Mouse (Mus musculus) hindbrain, embryonic 10.5 days (tissue): Measurements from ENCODE around the gene Smim26. TPM values are rescaled to one million over a fixed set of nuclear protein-coding genes. Genes with fewer than 3 reads are reported as not detected.
"Not testable (repeated sequence)": the region's sequence is repeated elsewhere in the genome, so short reads cannot be mapped to it uniquely, and the experiment has no call there.

Experiments used
- DNase-seq: peaks from one replicate; pipeline ENCODE4 v3.0.0-alpha.2; 2017; ENCODE audit warnings: low spot score
- H3K27ac ChIP-seq: fragments of 300-500 bp; sonication (generic); 2 replicates; pipeline ENCODE4 v1.5.1; 2016; ENCODE audit warnings: mild to moderate bottlenecking, moderate library complexity
- H3K27me3 ChIP-seq: fragments of 300-500 bp; sonication (generic); 2 replicates; pipeline ENCODE4 v1.6.1; 2016; ENCODE audit warnings: mild to moderate bottlenecking; ENCODE audit not compliant: poor library complexity, insufficient read depth, severe bottlenecking
- H3K36me3 ChIP-seq: fragments of 300-500 bp; sonication (generic); 2 replicates; pipeline ENCODE4 v1.6.1; 2016; ENCODE audit warnings: mild to moderate bottlenecking, moderate library complexity
- H3K4me1 ChIP-seq: fragments of 300-500 bp; sonication (generic); replicated peaks from 2 replicates; pipeline ENCODE4 v1.6.1; 2016; ENCODE audit warnings: mild to moderate bottlenecking
- H3K4me3 ChIP-seq: fragments of 300-500 bp; sonication (generic); 2 replicates; pipeline ENCODE4 v1.5.1; 2016; ENCODE audit warnings: mild to moderate bottlenecking, moderate library complexity
- H3K9me3 ChIP-seq: fragments of 300-500 bp; sonication (generic); 2 replicates; pipeline ENCODE4 v1.6.1; 2016; ENCODE audit warnings: mild to moderate bottlenecking, moderate library complexity
- WGBS: fragments of 180-500 bp; shearing (Covaris S2); methylation state at CpG from one replicate; pipeline ENCODE4 v1.1.7; 2016; 5-methylcytosine and 5-hydroxymethylcytosine counted together
- polyA plus RNA-seq: library from polyadenylated mRNA; unstranded; fragments of >200 nt; fragmentation: Nextera tagmentation; extraction: Ambion mirVana; gene quantifications from 2 replicates; pipeline ENCODE4 v1.2.1, GENCODE M21; 2016

Smim26 gene
- polyA plus RNA-seq = 26.0 and 40.1 TPM in 2 replicates

DNA sequence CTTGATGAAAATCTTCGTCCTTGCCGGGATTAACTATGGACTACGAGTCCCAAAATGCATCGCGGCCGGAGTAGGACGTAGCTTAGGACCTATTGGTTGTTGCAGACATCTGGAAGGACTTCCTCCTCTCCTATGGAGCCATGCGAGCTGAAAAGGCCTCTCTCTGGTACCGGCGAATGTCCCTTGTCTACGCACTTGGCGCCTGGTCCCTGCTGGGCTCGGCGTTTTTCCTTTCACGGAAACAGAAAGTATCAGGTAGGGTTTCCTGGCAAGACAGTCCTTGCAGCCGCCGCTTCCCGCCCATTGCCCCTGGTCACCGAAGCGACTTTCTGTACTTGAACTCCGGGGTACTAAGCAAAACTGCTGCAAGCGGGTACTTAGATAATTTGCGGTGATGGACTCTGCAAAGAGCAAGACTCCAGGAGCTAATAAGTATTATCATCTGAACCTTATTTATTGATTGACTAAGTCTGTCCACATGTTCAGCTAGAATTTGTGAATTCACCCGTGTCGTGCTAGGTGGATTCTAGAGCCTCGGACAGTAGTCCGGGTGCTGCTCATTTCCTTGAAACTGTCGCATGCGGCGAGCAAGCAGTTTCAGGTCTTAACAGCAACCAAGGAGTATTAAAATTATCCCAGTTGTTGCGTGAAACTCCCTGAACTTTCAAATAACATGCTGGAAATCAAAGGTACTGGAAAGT, at the start of gene Smim26:
TSS of gene Smim26 (plus strand) at position 104 of the 701 bp plus-strand sequence.
- peak within 1 kb of the TSS; percentile 82 for H3K27ac ChIP-seq
- H3K36me3 ChIP-seq = peaks cover 30% of the 10 kb centered on the region
- 4% methylated on average over 31 of the region's 31 CpGs for WGBS
- H3K4me1 ChIP-seq = peaks cover 8% of the 10 kb centered on the region
- peak within 1 kb of the TSS; percentile 70 for H3K4me3 ChIP-seq
- H3K27me3 ChIP-seq = no peaks in the 10 kb centered on the region
- peak; percentile 79 for DNase-seq
- H3K9me3 ChIP-seq = no peaks in the 10 kb centered on the region

DNA sequence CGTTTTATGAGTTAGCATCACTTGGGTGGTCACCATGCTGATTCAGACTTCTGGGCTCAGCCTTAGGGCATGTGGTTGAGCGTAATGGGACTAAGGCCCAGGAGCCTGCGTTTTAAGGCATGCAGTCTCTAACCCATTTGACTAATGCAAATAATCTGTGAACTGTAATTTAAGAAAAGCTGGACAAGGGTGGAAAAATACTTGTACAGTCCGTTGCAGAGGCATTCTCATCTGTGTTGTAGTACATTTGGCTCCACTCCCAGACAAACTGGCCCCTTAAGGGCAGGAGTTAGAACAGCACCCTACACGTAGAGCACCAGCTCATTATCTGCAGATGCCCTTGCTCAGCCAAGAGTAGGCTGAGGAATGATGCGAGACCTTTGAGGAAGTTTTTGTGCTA, 49.2 kb upstream of the Smim26 start:
- Histone ChIP-seq H3K9me3 (no peaks in the 10 kb centered on the region), H3K27ac (no peak overlapping the region), H3K4me3 (no peak overlapping the region), H3K36me3 (peaks cover 80% of the 10 kb centered on the region), H3K4me1 (no peaks in the 10 kb centered on the region; the same call in 1 of the 2 replicates), H3K27me3 (no peaks in the 10 kb centered on the region)
- WGBS = 89% methylated on average over 6 of the region's 6 CpGs
- no peak for DNase-seq

DNA sequence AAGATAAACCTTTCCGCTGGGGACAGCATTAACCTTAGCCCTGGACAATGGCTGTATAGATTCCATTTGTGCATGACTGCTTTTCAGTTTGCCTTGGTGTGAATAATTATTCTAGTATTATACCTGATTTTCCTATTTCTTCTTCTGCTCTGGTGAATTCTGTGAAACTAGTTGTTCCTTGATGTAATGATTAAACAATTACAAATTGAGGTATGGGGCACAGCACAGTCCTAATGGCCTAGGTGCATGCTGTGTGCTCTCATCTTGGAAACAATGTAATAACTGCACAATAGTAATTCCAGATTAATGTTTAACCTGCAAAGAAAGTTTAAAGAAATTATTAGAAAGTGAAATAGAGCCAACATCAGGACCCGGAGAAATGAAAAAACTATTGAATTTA, 48.8 kb upstream of the Smim26 start:
- DNase-seq = no peak
- Histone ChIP-seq H3K4me1 (no peaks in the 10 kb centered on the region; the same call in 1 of the 2 replicates), H3K4me3 (no peak overlapping the region), H3K27me3 (no peaks in the 10 kb centered on the region), H3K36me3 (peaks cover 76% of the 10 kb centered on the region), H3K9me3 (no peaks in the 10 kb centered on the region), H3K27ac (no peak overlapping the region)
- 94% methylated on average over 2 of the region's 2 CpGs for WGBS

DNA sequence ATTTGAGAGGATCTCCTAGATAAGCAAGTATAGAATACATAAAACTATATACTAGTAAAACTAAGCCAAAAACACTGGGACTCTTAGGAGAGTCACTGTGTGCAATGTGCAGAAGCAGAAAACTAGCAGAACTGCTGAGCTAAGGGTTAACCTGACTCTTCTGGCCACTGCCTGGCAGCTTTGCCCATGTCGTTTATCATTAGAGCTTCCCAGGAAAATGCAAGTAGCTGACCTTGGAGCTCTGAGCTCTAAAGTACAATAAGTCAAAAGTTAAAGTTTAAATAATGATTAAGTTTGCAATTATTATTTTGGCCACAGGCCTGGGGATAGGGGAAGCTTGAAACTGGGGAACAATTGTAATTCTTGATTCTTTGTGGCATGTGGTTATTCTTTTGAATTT, 48.4 kb upstream of the Smim26 start:
- 73% methylated on average over 1 of the region's 1 CpGs for WGBS
- peaks cover 71% of the 10 kb centered on the region for H3K36me3 ChIP-seq
- no peaks in the 10 kb centered on the region for H3K27me3 ChIP-seq
- no peak for DNase-seq
- H3K9me3 ChIP-seq = no peaks in the 10 kb centered on the region
- no peak overlapping the region for H3K4me3 ChIP-seq
- no peak overlapping the region for H3K27ac ChIP-seq
- no peaks in the 10 kb centered on the region; the same call in 1 of the 2 replicates for H3K4me1 ChIP-seq

DNA sequence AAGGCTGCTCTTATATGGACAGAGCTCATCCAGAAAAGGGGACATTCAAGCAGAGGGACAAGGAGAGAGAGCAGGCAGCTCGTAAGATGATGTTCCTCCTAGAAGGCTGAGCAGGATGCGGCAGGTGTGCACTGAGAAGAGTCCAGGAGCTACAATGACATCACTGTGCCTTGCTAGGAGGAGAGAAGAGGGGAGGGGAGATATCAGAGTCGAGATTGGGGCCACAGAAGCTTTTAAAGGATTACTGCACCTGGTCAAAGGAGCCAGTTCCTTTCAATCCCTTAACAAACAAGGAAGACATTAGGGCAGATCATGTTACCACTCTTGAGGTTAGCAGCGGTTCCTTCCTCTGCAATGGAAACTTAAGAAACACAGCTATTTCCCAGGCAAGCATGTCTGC, 46.3 kb upstream of the Smim26 start:
- Histone ChIP-seq H3K27me3 (no peaks in the 10 kb centered on the region), H3K36me3 (peaks cover 51% of the 10 kb centered on the region), H3K4me3 (no peak overlapping the region), H3K9me3 (no peaks in the 10 kb centered on the region), H3K4me1 (no peaks in the 10 kb centered on the region; the same call in 1 of the 2 replicates), H3K27ac (no peak overlapping the region)
- DNase-seq = no peak
- WGBS = 82% methylated on average over 4 of the region's 4 CpGs

DNA sequence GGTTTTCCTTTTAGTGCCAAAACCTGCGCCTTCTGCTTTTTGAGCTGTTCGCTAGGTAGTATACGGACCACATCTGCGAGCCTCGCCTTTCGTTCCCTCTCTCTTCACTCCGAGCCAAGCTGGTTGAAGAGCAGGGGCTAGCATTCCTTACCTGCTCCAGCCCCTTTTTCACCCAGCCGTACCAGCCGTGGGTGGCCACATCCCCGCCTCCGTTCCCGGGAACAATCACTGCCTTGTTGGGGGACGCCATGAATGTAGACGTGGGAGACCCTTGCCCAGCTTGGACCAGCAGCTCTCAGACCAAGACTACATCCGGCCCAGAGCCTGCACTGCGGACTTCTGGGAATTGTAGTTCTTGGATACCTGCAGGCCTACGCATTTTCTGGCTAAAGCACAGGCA, 43.3 kb upstream of the Smim26 start, which contains the start of gene Rbbp9:
TSS of gene Rbbp9 (minus strand) at position 341 of the 400 bp plus-strand sequence.
- Histone ChIP-seq H3K9me3 (no peaks in the 10 kb centered on the region), H3K27me3 (no peaks in the 10 kb centered on the region), H3K27ac (peak within 1 kb of the TSS; percentile 96), H3K36me3 (peaks cover 24% of the 10 kb centered on the region), H3K4me1 (peaks cover 4% of the 10 kb centered on the region), H3K4me3 (peak within 1 kb of the TSS; percentile 81)
- whole genome bisulfite sequencing = under 1% methylated on average over 17 of the region's 17 CpGs
- DNase-seq = peak; percentile 84

DNA sequence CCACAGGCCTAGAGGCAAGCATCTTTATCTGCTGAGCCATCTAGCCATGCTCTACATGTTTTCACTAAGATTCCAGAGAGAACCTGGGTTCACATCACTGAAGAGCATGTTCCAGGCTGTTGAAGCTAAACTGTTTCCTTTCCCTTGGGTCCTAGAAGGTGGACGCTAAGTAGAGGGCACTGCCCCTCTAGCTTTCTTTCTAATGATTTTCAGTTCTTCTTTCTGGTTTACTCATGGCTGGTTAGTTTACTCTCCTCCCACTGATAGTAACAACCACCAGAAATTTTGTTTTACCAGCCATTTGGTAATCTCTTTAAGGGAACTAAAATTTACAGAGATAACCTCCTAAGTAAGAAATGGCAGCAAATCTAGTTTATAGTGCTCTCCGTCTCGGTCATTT, 39.9 kb upstream of the Smim26 start:
- no peaks in the 10 kb centered on the region for H3K9me3 ChIP-seq

DNA sequence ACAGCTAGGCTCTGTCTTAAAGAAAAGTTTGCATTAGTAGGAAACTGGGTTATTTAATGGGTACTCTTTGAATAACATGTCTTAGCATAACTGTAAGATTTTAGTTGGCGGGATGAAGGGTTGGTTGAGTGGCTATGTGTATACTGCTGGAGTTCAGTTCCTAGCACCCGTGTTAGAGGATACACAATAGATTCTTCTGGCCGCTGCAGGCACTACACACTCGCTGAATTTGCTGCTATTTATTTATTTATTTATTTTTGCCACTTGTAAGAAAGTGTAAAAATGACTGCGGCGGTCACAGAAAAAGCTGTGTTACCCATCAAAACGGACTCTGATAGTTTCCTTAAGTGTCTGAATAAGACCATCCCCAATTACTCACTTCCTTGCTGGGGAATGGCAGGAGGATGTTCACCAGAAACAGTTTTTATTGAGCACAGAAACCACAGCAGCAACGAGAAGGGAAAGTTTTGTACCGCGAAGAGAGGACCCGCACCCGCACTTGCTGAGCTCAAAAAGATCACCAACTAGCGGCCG, 38.5 kb upstream of the Smim26 start:
- peak overlapping the region; percentile 85 for H3K4me3 ChIP-seq
- H3K27ac ChIP-seq = peak overlapping the region; percentile 91
- no peaks in the 10 kb centered on the region for H3K27me3 ChIP-seq
- no peaks in the 10 kb centered on the region for H3K9me3 ChIP-seq
- WGBS = 4% methylated on average over 14 of the region's 14 CpGs
- H3K4me1 ChIP-seq = peaks cover 15% of the 10 kb centered on the region
- peaks cover 15% of the 10 kb centered on the region for H3K36me3 ChIP-seq
- no peak for DNase-seq

More for the DNA sequence above, 39.9 kb upstream of the Smim26 start:
- H3K27me3 ChIP-seq = no peaks in the 10 kb centered on the region
- H3K4me1 ChIP-seq = peaks cover 15% of the 10 kb centered on the region
- H3K4me3 ChIP-seq = no peak overlapping the region
- 92% methylated on average over 3 of the region's 3 CpGs for WGBS
- H3K27ac ChIP-seq = no peak overlapping the region
- peaks cover under 1% of the 10 kb centered on the region; the same call in 1 of the 2 replicates for H3K36me3 ChIP-seq
- no peak for DNase-seq

DNA sequence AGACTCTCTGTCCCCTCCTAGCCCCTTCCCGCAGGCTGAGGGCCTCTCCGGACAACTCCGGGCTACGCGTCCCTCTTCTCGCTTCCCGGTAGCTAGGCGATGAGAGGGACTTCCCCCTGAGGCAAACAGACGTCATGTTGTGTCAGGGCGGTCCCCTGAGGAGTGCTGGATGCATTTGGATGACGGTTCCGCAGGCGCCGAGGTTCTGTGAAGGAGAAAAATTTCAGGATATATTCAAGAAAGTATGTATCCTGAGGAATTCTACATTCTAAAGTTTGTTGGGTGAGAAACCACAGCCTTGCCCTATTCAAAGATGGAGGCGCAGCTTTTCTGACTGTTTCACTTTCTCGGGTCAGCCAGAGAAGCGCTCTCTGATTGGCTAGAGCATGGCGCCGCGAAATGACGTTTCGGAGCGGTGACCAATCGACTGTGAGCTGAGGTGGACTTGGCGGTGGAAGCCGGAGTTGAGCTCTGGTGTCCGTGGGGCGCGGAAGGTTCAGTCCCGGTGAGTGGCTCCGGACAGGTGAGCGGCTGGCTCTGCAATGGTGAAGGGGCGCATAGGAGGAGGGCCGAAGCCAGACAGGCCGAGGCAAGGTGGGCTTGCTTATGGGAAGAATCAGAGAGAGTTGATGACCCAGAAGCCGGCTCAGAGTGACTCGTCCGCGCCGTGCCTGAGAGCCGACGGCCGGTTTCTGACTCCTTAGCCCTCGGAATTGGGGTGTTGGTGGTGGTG, 37.9 kb upstream of the Smim26 start, which contains the start of gene Sec23b:
TSS of gene Sec23b (plus strand) at position 410 of the 733 bp plus-strand sequence.
- peak; percentile 95 for DNase-seq
- WGBS = under 1% methylated on average over 44 of the region's 44 CpGs
- peak within 1 kb of the TSS; percentile 85 for H3K4me3 ChIP-seq

DNA sequence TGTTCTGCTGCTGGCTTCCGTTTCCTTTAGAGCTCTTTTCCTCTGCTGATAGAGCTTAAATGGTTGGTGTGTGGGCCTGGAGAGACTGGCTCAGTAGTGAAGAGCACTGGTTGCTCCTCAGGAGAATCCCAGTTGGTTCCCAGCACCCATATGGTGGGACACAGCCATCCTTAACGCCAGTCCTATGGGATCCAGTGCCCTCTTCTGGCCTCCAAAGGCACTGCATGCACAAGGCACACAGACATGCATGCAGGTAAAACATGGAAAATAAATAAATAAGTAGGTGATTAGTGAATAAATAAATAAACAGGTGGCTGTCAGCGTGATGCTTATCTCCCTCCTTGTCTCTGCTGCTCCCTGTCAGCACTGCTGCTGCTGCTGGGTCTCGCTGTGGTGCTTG, 5.1 kb upstream of the Smim26 start:
- Histone ChIP-seq H3K4me1 (0 out of 2 replicates have a peak, but pooled peaks cover 2% of the 10 kb centered on the region), H3K27me3 (no peaks in the 10 kb centered on the region), H3K4me3 (no peak overlapping the region), H3K9me3 (no peaks in the 10 kb centered on the region), H3K36me3 (peaks cover 76% of the 10 kb centered on the region), H3K27ac (no peak overlapping the region)
- no peak for DNase-seq
- WGBS = 81% methylated on average over 4 of the region's 4 CpGs

More for the DNA sequence above, 37.9 kb upstream of the Smim26 start, which contains the start of gene Sec23b:
- H3K27ac ChIP-seq = peak within 1 kb of the TSS; percentile 91
- no peaks in the 10 kb centered on the region for H3K9me3 ChIP-seq
- no peaks in the 10 kb centered on the region for H3K27me3 ChIP-seq
- peaks cover 15% of the 10 kb centered on the region for H3K4me1 ChIP-seq
- H3K36me3 ChIP-seq = peaks cover 18% of the 10 kb centered on the region

DNA sequence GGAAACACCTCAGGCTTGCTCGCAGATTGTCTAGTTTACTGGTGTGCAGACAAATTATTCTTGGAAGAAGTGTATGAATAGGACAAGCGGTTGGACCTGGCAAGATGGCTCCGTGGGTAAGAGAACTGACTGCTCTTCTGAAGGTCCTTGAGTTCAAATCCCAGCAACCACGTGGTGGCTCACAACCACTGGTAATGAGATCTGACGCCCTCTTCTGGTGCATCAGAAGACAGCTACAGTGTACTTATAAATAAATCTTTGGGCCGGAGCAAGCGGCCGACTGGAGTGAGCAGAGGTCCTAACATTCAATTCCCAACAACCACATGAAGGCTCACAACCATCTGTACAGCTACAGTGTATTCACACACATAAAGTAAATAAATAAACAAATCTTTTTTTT, 818 bp upstream of the Smim26 start:
- not testable (repeated sequence) for H3K4me1 ChIP-seq, H3K9me3 ChIP-seq, DNase-seq, H3K4me3 ChIP-seq, H3K27me3 ChIP-seq, H3K27ac ChIP-seq
- WGBS = 72% methylated on average over 8 of the region's 8 CpGs
- peaks cover 40% of the 10 kb centered on the region for H3K36me3 ChIP-seq

DNA sequence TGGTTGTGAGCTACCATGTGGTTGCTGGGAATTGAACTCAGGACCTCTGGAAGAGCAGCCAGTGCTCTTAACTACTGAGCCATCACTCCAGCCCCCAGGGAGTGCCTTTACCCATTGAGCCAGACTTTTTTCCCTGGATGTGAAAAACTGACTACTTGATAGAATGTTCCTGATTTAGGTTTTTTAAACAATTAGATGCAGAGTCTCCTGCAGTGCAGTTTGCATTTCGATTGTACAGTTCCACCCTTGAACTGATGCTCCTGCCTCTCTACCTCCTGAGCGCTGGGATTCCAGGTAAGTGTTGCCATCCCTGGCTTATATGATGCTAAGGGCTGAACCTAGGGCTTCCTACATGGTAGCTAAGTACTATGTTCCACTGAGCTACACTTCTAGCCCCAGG, 4.2 kb downstream of the Smim26 start:
- H3K4me3 ChIP-seq = no peak overlapping the region
- peaks cover 15% of the 10 kb centered on the region for H3K4me1 ChIP-seq
- H3K9me3 ChIP-seq = no peaks in the 10 kb centered on the region
- H3K36me3 ChIP-seq = peaks cover 8% of the 10 kb centered on the region; the same call in 1 of the 2 replicates
- no peak overlapping the region for H3K27ac ChIP-seq
- WGBS = 71% methylated on average over 2 of the region's 2 CpGs
- peaks cover 3% of the 10 kb centered on the region; the same call in 1 of the 2 replicates for H3K27me3 ChIP-seq
- DNase-seq = no peak
